Mouse (Mus musculus): ENCODE measurements around the gene Mst1r. TPM values are rescaled to one million over a fixed set of nuclear protein-coding genes. Genes with fewer than 3 reads are reported as not detected.

Gene Mst1r
- polyA plus RNA-seq, 1 experiment from 2014 or later, result 7.1 TPM

DNA sequence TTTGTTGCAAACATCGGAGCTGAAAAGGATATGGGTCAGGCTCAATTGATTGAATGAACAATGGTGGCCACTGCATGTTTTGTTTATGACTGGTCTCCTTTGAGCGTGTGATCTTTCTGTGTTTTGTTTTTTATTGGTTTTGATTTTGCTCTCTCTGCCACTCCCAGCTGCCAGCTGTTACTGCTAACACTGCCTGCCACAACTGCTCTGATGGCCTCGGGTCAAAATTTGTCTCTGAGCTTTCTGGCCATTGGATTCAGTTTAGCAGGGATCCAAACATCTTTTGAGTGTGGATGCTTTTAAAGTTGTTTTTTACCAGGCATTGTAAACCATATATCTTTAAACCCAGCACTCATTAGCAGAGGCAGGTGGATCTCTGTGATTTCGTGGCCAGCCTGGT, 26.3 kb upstream of the Mst1r start:
- Histone ChIP-seq H3K27ac (ENCODE audit: low read depth, low read length) (no peak overlapping the region), H3K9me3 (ENCODE audit: control insufficient read depth) (no peaks in the 10 kb centered on the region), H3K4me3 (ENCODE audit: low read depth, low read length) (no peak overlapping the region), H3K4me1 (replicated peaks; ENCODE audit: control insufficient read depth, insufficient read depth, low read length) (no peaks in the 10 kb centered on the region), H3K36me3 (ENCODE audit: control insufficient read depth, insufficient read depth) (no peaks in the 10 kb centered on the region), H3K27me3 (replicated peaks; ENCODE audit: control insufficient read depth, insufficient read depth, low read length) (no peaks in the 10 kb centered on the region), H3K9ac (ENCODE audit: low read depth, low read length) (no peak overlapping the region), H3K4me2 (replicated peaks; ENCODE audit: low read depth) (no peak overlapping the region)
- no peak for ATAC-seq
- WGBS, result 60% methylated on average over 4 of the region's 4 CpGs
- TF ChIP-seq CTCF (IDR thresholded peaks at IDR 0.05; ENCODE audit: low read depth), result no peak

DNA sequence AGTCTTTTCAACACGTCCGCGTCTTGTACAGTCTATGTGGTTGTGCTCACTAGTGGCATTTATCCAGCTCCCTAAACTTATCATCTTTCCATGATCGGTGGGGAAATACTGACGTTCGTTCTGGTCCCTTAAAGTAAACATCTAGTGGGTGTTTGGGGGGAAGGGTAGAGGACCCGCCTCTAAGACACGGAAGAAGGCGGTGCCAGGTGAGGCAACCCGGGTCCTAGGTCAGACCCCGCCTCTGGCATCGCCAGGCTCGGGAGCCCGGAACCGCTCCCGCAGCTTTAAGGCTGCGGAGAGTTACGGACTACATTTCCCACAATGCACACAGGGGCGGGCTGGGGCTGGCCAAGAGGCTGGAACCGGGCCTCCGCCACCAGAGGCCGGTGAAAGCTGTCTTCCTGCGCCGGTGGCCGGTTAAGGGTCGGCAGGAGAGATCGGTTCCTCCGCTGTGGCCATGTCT, 18.8 kb upstream of the Mst1r start, which contains the start of gene Mon1a:
Mon1a (plus strand) TSS at position 348 of the 463 bp plus-strand sequence.
- TF ChIP-seq CTCF (IDR thresholded peaks at IDR 0.05; ENCODE audit: low read depth), result no peak
- Histone ChIP-seq H3K4me3 (ENCODE audit: low read depth, low read length) (peak within 1 kb of the TSS; percentile 76), H3K27ac (ENCODE audit: low read depth, low read length) (peak within 1 kb of the TSS; percentile 87), H3K4me2 (replicated peaks; ENCODE audit: low read depth) (peak within 1 kb of the TSS; percentile 87), H3K27me3 (replicated peaks; ENCODE audit: control insufficient read depth, insufficient read depth, low read length) (no peaks in the 10 kb centered on the region), H3K4me1 (replicated peaks; ENCODE audit: control insufficient read depth, insufficient read depth, low read length) (no peaks in the 10 kb centered on the region), H3K9me3 (ENCODE audit: control insufficient read depth) (no peaks in the 10 kb centered on the region), H3K36me3 (ENCODE audit: control insufficient read depth, insufficient read depth) (no peaks in the 10 kb centered on the region), H3K9ac (ENCODE audit: low read depth, low read length) (peak within 1 kb of the TSS; percentile 83)
- WGBS, result under 1% methylated on average over 28 of the region's 28 CpGs
- peak; percentile 85 for ATAC-seq

DNA sequence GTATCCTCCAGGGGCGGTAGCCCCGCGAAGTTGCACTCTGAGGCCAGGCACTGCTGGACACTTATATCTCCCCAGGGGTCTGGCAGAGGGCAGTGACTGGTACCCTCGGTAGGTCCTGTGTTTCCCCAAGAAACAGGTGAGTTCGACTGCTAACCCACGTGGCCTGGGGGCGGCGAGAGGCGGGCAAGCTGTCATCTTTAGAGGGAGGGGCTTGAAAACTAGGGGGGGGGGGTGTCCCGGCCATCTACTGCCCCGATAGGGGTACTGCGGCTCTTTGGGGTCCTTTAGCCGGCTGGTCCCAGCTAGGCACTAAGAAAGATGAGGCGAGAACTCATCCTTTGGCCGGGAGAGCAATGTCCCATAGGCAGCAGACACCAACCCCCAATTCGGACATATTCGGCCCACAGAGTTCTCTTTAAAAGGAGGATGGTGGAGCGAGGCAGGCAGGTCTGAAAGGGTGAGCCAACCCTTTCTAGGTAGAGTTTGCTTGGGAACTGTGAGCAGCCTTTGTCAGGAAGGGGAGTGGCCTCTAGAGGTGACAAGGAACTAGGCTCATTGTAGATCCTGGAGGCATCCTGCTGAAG, 18.3 kb upstream of the Mst1r start:
- Histone ChIP-seq H3K27me3 (replicated peaks; ENCODE audit: control insufficient read depth, insufficient read depth, low read length) (no peaks in the 10 kb centered on the region), H3K4me3 (ENCODE audit: low read depth, low read length) (peak overlapping the region; percentile 76), H3K4me2 (replicated peaks; ENCODE audit: low read depth) (peak overlapping the region; percentile 87), H3K9me3 (ENCODE audit: control insufficient read depth) (no peaks in the 10 kb centered on the region), H3K9ac (ENCODE audit: low read depth, low read length) (peak overlapping the region; percentile 83), H3K27ac (ENCODE audit: low read depth, low read length) (peak overlapping the region; percentile 87), H3K36me3 (ENCODE audit: control insufficient read depth, insufficient read depth) (no peaks in the 10 kb centered on the region), H3K4me1 (replicated peaks; ENCODE audit: control insufficient read depth, insufficient read depth, low read length) (no peaks in the 10 kb centered on the region)
- TF ChIP-seq CTCF (IDR thresholded peaks at IDR 0.05; ENCODE audit: low read depth), result peak; percentile 3; the same call in 1 of the 2 replicates
- peak; percentile 46 for ATAC-seq
- under 1% methylated on average over 18 of the region's 18 CpGs for WGBS

DNA sequence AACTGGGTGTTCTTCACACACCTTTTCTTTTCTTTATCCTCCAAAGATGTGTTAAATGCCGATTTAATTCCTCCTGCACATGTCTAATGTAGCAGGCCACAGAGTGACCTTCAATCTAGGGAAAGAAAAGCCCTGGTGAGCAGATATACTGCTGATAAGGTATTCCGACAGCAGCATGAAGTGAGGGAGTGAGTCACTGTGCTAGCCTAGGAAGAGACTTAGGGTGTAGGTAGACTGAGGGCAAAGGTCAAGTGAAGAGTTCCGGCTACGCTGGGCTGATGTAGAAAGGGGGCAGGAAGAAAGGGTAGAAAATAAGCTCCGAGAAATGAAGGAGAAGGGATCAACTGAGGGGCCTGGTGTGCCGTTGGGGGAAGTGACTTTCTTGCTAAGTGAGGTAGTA, 16.4 kb upstream of the Mst1r start:
- Histone ChIP-seq H3K4me3 (ENCODE audit: low read depth, low read length) (no peak overlapping the region), H3K9ac (ENCODE audit: low read depth, low read length) (no peak overlapping the region), H3K9me3 (ENCODE audit: control insufficient read depth) (no peaks in the 10 kb centered on the region), H3K27me3 (replicated peaks; ENCODE audit: control insufficient read depth, insufficient read depth, low read length) (no peaks in the 10 kb centered on the region), H3K4me1 (replicated peaks; ENCODE audit: control insufficient read depth, insufficient read depth, low read length) (no peaks in the 10 kb centered on the region), H3K27ac (ENCODE audit: low read depth, low read length) (peak overlapping the region; percentile 87), H3K36me3 (ENCODE audit: control insufficient read depth, insufficient read depth) (no peaks in the 10 kb centered on the region), H3K4me2 (replicated peaks; ENCODE audit: low read depth) (peak overlapping the region; percentile 87; the same call in 1 of the 2 replicates)
- ATAC-seq, result peak; percentile 83
- TF ChIP-seq CTCF (IDR thresholded peaks at IDR 0.05; ENCODE audit: low read depth), result no peak
- 33% methylated on average over 6 of the region's 6 CpGs for WGBS

GRCm38 (mm10) chr9:107891023-107891422, 15.7 kb upstream of the Mst1r start:
- ATAC-seq, result no peak
- H3K9me3 ChIP-seq (ENCODE audit: control insufficient read depth), result no peaks in the 10 kb centered on the region
- WGBS, result 95% methylated on average over 1 of the region's 1 CpGs
- peak; percentile 67 for TF ChIP-seq CTCF (IDR thresholded peaks at IDR 0.05; ENCODE audit: low read depth)
- H3K27ac ChIP-seq (ENCODE audit: low read depth, low read length), result peak overlapping the region; percentile 87
- no peaks in the 10 kb centered on the region for H3K4me1 ChIP-seq (replicated peaks; ENCODE audit: control insufficient read depth, insufficient read depth, low read length)
- H3K9ac ChIP-seq (ENCODE audit: low read depth, low read length), result no peak overlapping the region
- no peaks in the 10 kb centered on the region for H3K27me3 ChIP-seq (replicated peaks; ENCODE audit: control insufficient read depth, insufficient read depth, low read length)
- peak overlapping the region; percentile 87; the same call in 1 of the 2 replicates for H3K4me2 ChIP-seq (replicated peaks; ENCODE audit: low read depth)
- H3K36me3 ChIP-seq (ENCODE audit: control insufficient read depth, insufficient read depth), result peaks cover 6% of the 10 kb centered on the region
- H3K4me3 ChIP-seq (ENCODE audit: low read depth, low read length), result no peak overlapping the region

- no peak overlapping the region for H3K27ac ChIP-seq (ENCODE audit: low read depth, low read length)
- ATAC-seq, result no peak
- H3K4me3 ChIP-seq (ENCODE audit: low read depth, low read length), result no peak overlapping the region
- no peaks in the 10 kb centered on the region for H3K9me3 ChIP-seq (ENCODE audit: control insufficient read depth)
- TF ChIP-seq CTCF (IDR thresholded peaks at IDR 0.05; ENCODE audit: low read depth), result no peak
- H3K9ac ChIP-seq (ENCODE audit: low read depth, low read length), result no peak overlapping the region
- H3K27me3 ChIP-seq (replicated peaks; ENCODE audit: control insufficient read depth, insufficient read depth, low read length), result no peaks in the 10 kb centered on the region
- H3K36me3 ChIP-seq (ENCODE audit: control insufficient read depth, insufficient read depth), result peaks cover 54% of the 10 kb centered on the region
- WGBS, result 91% methylated on average over 10 of the region's 10 CpGs
- H3K4me2 ChIP-seq (replicated peaks; ENCODE audit: low read depth), result no peak overlapping the region
- H3K4me1 ChIP-seq (replicated peaks; ENCODE audit: control insufficient read depth, insufficient read depth, low read length), result no peaks in the 10 kb centered on the region
Measured at GRCm38 (mm10) chr9:107898563-107898962, 8.1 kb upstream of the Mst1r start.
